Mouse (Mus musculus): ENCODE data around the gene A330070K13Rik. TPM values are rescaled to one million over a fixed set of nuclear protein-coding genes. Genes with fewer than 3 reads are reported as not detected.

Gene A330070K13Rik
- polyA plus RNA-seq, 1 experiment from 2014 or later = not detected

DNA sequence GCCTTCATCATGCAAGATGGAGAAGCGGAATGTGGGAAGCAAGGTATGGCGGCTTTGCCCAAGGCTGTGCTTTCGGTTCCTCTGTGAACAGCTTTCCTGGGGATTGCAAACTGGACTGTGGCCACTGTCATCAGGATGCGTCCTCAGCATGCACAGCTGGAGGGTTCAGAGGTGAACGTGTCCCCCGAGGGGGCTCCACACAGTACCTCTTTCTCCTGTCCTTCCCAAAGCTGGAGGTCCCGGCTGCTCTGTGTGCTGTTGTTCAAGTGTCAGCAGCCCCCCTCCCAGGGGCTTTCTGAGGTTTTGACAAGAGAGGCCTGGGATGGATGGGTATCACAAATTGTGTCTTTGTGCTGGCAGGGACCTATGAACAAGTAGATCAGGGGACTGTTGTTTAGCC lies 2.0 kb upstream of the A330070K13Rik start:
- no peaks in the 10 kb centered on the region for H3K27me3 ChIP-seq (replicated peaks; ENCODE audit: control insufficient read depth, insufficient read depth, low read length)
- no peak overlapping the region for H3K4me3 ChIP-seq (ENCODE audit: low read depth, low read length)
- no peaks in the 10 kb centered on the region for H3K9me3 ChIP-seq (ENCODE audit: control insufficient read depth, low read length)
- ATAC-seq (replicated peaks; ENCODE audit: low FRiP score, low TSS enrichment, low read depth) = no peak
- no peak overlapping the region for H3K4me2 ChIP-seq (ENCODE audit: low read length)
- no peaks in the 10 kb centered on the region; the same call in 1 of the 2 replicates for H3K4me1 ChIP-seq (replicated peaks; ENCODE audit: control insufficient read depth, insufficient read depth, low read length)
- no peak overlapping the region for H3K27ac ChIP-seq (ENCODE audit: low read depth)
- no peak overlapping the region for H3K9ac ChIP-seq (ENCODE audit: low read length)
- 71% methylated on average over 7 of the region's 7 CpGs for WGBS
- no peaks in the 10 kb centered on the region for H3K36me3 ChIP-seq (ENCODE audit: control insufficient read depth, insufficient read depth, low read length)
- no peak for DNase-seq (ENCODE audit: low spot score)

DNA sequence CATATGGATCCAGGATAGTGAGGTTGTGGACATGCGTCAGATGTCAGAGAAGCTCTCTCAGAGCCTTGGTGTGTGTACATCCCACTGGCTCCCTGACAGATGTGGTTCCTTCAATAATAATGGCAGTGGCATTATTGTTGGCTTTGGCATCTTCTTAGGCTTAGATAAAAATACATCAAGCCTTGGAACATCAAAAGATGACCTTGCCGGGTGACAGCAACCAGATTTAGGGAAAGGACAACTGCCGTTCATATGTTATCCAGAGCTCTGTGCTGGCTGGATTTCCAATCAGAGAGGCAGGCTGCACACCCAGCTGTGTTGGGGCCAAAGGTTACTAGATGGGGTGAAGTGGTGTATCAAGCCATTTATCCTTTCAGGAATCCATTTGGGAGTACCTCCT lies 9.0 kb downstream of the A330070K13Rik start:
- Histone ChIP-seq H3K27ac (ENCODE audit: low read depth) (no peak overlapping the region), H3K9me3 (ENCODE audit: control insufficient read depth, low read length) (no peaks in the 10 kb centered on the region)
- WGBS = 86% methylated on average over 3 of the region's 3 CpGs

GRCm38 (mm10) chr5:130369237-130369636 lies 15.2 kb downstream of the A330070K13Rik start, which contains the start of gene Caln1:
Caln1 (plus strand) TSS chr5:130369455.
- H3K9me3 ChIP-seq (ENCODE audit: control insufficient read depth, low read length) = no peaks in the 10 kb centered on the region
- no peaks in the 10 kb centered on the region for H3K27me3 ChIP-seq (replicated peaks; ENCODE audit: control insufficient read depth, insufficient read depth, low read length)
- H3K27ac ChIP-seq (ENCODE audit: low read depth) = no peak within 1 kb of the TSS
- WGBS = 70% methylated on average over 11 of the region's 11 CpGs
- H3K4me3 ChIP-seq (ENCODE audit: low read depth, low read length) = no peak within 1 kb of the TSS
- no peak within 1 kb of the TSS for H3K9ac ChIP-seq (ENCODE audit: low read length)
- no peaks in the 10 kb centered on the region for H3K4me1 ChIP-seq (replicated peaks; ENCODE audit: control insufficient read depth, insufficient read depth, low read length)
- no peak within 1 kb of the TSS for H3K4me2 ChIP-seq (ENCODE audit: low read length)
- H3K36me3 ChIP-seq (ENCODE audit: control insufficient read depth, insufficient read depth, low read length) = no peaks in the 10 kb centered on the region
- ATAC-seq (replicated peaks; ENCODE audit: low FRiP score, low TSS enrichment, low read depth) (no peak), DNase-seq (ENCODE audit: low spot score) (no peak)

More for the DNA sequence above, 9.0 kb downstream of the A330070K13Rik start:
- Histone ChIP-seq H3K27me3 (replicated peaks; ENCODE audit: control insufficient read depth, insufficient read depth, low read length) (no peaks in the 10 kb centered on the region), H3K4me2 (ENCODE audit: low read length) (no peak overlapping the region), H3K4me3 (ENCODE audit: low read depth, low read length) (no peak overlapping the region), H3K36me3 (ENCODE audit: control insufficient read depth, insufficient read depth, low read length) (no peaks in the 10 kb centered on the region), H3K9ac (ENCODE audit: low read length) (no peak overlapping the region), H3K4me1 (replicated peaks; ENCODE audit: control insufficient read depth, insufficient read depth, low read length) (no peaks in the 10 kb centered on the region)
- no peak for ATAC-seq (replicated peaks; ENCODE audit: low FRiP score, low TSS enrichment, low read depth)
- no peak for DNase-seq (ENCODE audit: low spot score)

- Histone ChIP-seq H3K27me3 (replicated peaks; ENCODE audit: control insufficient read depth, insufficient read depth, low read length) (no peaks in the 10 kb centered on the region), H3K27ac (ENCODE audit: low read depth) (no peak overlapping the region), H3K9ac (ENCODE audit: low read length) (no peak overlapping the region), H3K4me2 (ENCODE audit: low read length) (no peak overlapping the region), H3K4me1 (replicated peaks; ENCODE audit: control insufficient read depth, insufficient read depth, low read length) (no peaks in the 10 kb centered on the region), H3K4me3 (ENCODE audit: low read depth, low read length) (no peak overlapping the region), H3K9me3 (ENCODE audit: control insufficient read depth, low read length) (no peaks in the 10 kb centered on the region), H3K36me3 (ENCODE audit: control insufficient read depth, insufficient read depth, low read length) (no peaks in the 10 kb centered on the region)
- 81% methylated on average over 6 of the region's 6 CpGs for WGBS
- ATAC-seq (replicated peaks; ENCODE audit: low FRiP score, low TSS enrichment, low read depth) (no peak), DNase-seq (ENCODE audit: low spot score) (no peak)
These were observed 16.2 kb downstream of the A330070K13Rik start for GRCm38 (mm10) chr5:130368236-130368635.

DNA sequence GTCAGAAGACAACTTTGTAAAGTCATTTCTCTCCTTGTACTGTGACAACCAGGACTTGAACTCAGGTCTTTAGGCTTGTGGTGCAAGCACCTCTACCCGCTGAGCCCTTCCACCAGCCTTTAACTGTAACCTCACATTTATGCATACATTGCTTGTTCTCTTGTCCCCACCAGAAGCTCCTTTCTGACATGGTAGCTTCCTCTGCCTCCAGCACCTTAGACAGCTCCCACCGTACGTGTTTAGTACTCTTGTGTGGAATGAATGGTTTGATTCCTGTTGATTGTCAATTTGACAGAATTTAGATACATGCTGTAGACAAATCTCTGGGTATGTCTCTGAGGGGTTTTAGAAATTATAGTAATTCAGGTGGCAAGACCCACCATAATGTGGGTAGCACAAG lies 20.7 kb downstream of the A330070K13Rik start:
- Histone ChIP-seq H3K4me2 (ENCODE audit: low read length) (no peak overlapping the region), H3K4me1 (replicated peaks; ENCODE audit: control insufficient read depth, insufficient read depth, low read length) (no peaks in the 10 kb centered on the region), H3K27ac (ENCODE audit: low read depth) (no peak overlapping the region), H3K4me3 (ENCODE audit: low read depth, low read length) (no peak overlapping the region), H3K9ac (ENCODE audit: low read length) (no peak overlapping the region), H3K27me3 (replicated peaks; ENCODE audit: control insufficient read depth, insufficient read depth, low read length) (no peaks in the 10 kb centered on the region), H3K9me3 (ENCODE audit: control insufficient read depth, low read length) (no peaks in the 10 kb centered on the region), H3K36me3 (ENCODE audit: control insufficient read depth, insufficient read depth, low read length) (no peaks in the 10 kb centered on the region)
- ATAC-seq (replicated peaks; ENCODE audit: low FRiP score, low TSS enrichment, low read depth) = no peak
- WGBS = 22% methylated on average over 3 of the region's 3 CpGs
- peak; percentile 63 for DNase-seq (ENCODE audit: low spot score)

DNA sequence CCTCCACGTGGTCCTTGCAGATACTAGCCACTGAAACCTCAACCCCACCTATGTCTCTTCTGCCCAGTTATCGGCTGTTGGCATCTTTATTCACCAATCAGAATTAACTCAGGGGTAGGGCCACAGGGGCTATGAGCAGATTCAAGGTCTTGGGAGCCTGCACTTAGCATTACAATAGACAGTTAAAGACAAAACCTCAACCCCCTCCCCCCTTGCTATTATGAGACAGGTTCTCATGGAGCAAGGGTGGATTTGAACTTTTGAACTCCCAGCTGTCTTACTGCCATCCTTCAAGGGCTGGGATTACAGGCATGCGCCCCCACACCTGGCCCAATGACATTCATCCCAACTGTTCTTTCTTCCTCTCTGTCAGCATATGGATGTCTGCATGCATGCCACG lies 21.3 kb downstream of the A330070K13Rik start:
- H3K4me3 ChIP-seq (ENCODE audit: low read depth, low read length) = no peak overlapping the region
- no peak overlapping the region for H3K4me2 ChIP-seq (ENCODE audit: low read length)
- H3K36me3 ChIP-seq (ENCODE audit: control insufficient read depth, insufficient read depth, low read length) = no peaks in the 10 kb centered on the region
- ATAC-seq (replicated peaks; ENCODE audit: low FRiP score, low TSS enrichment, low read depth) = no peak
- H3K9me3 ChIP-seq (ENCODE audit: control insufficient read depth, low read length) = no peaks in the 10 kb centered on the region
- H3K27ac ChIP-seq (ENCODE audit: low read depth) = no peak overlapping the region
- H3K4me1 ChIP-seq (replicated peaks; ENCODE audit: control insufficient read depth, insufficient read depth, low read length) = no peaks in the 10 kb centered on the region
- H3K27me3 ChIP-seq (replicated peaks; ENCODE audit: control insufficient read depth, insufficient read depth, low read length) = no peaks in the 10 kb centered on the region
- no peak for DNase-seq (ENCODE audit: low spot score)
- no peak overlapping the region for H3K9ac ChIP-seq (ENCODE audit: low read length)
- 65% methylated on average over 4 of the region's 4 CpGs for WGBS

DNA sequence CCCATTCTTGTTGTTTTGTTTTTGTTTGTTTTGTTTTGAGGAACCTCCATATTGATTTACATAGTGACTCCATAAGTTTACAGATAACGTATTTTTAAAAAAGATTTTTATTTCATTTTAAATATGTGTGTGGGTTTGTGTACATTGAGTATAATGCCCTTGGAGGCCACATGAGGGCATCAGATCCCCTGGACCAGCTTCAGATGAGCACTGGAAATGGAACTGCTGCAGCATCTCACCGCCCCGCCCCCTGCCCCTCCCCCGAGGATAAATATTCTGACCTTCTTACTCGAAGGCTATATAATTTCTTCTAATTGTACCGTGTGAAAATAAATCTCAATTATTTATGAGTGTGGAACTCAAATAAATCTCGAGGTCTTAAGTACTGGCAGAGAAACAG lies 29.2 kb downstream of the A330070K13Rik start:
- Histone ChIP-seq H3K9me3 (ENCODE audit: control insufficient read depth, low read length) (no peaks in the 10 kb centered on the region), H3K9ac (ENCODE audit: low read length) (no peak overlapping the region), H3K4me2 (ENCODE audit: low read length) (no peak overlapping the region), H3K4me1 (replicated peaks; ENCODE audit: control insufficient read depth, insufficient read depth, low read length) (no peaks in the 10 kb centered on the region), H3K4me3 (ENCODE audit: low read depth, low read length) (no peak overlapping the region), H3K27me3 (replicated peaks; ENCODE audit: control insufficient read depth, insufficient read depth, low read length) (no peaks in the 10 kb centered on the region), H3K36me3 (ENCODE audit: control insufficient read depth, insufficient read depth, low read length) (no peaks in the 10 kb centered on the region), H3K27ac (ENCODE audit: low read depth) (no peak overlapping the region)
- DNase-seq (ENCODE audit: low spot score) = no peak
- ATAC-seq (replicated peaks; ENCODE audit: low FRiP score, low TSS enrichment, low read depth) = no peak
- WGBS = 53% methylated on average over 7 of the region's 7 CpGs

GRCm38 (mm10) chr5:130345871-130346270 lies 38.6 kb downstream of the A330070K13Rik start:
- WGBS = 81% methylated on average over 2 of the region's 2 CpGs
- H3K4me1 ChIP-seq (replicated peaks; ENCODE audit: control insufficient read depth, insufficient read depth, low read length) = no peaks in the 10 kb centered on the region
- no peak overlapping the region for H3K4me2 ChIP-seq (ENCODE audit: low read length)
- DNase-seq (ENCODE audit: low spot score) = no peak
- H3K27me3 ChIP-seq (replicated peaks; ENCODE audit: control insufficient read depth, insufficient read depth, low read length) = no peaks in the 10 kb centered on the region
- no peak overlapping the region for H3K27ac ChIP-seq (ENCODE audit: low read depth)
- peaks cover 16% of the 10 kb centered on the region for H3K36me3 ChIP-seq (ENCODE audit: control insufficient read depth, insufficient read depth, low read length)
- H3K9ac ChIP-seq (ENCODE audit: low read length) = no peak overlapping the region
- ATAC-seq (replicated peaks; ENCODE audit: low FRiP score, low TSS enrichment, low read depth) = no peak
- 0 out of 2 replicates have a peak, but pooled peaks cover 2% of the 10 kb centered on the region for H3K9me3 ChIP-seq (ENCODE audit: control insufficient read depth, low read length)
- no peak overlapping the region for H3K4me3 ChIP-seq (ENCODE audit: low read depth, low read length)

DNA sequence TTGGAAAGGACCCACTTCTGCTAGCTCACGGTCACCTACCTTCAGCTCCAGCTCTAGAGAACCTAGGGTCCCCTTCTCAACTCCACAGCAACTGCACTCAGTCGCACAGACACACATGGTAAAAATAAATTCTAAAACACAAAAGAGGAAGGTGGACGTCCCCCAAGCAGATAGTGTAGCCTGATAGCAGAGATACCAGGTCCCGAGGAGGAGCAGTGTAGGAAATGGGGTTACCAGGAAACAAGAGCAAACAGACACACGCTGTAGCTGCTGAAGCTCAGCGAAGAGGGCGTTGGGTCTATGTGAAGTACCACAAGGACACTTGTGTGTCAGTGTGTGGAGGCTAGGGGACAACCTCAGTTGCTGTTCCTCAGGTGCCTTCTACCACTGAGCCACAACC lies 39.4 kb downstream of the A330070K13Rik start:
- no peak overlapping the region for H3K4me2 ChIP-seq (ENCODE audit: low read length)
- H3K36me3 ChIP-seq (ENCODE audit: control insufficient read depth, insufficient read depth, low read length) = peaks cover 21% of the 10 kb centered on the region
- no peak for ATAC-seq (replicated peaks; ENCODE audit: low FRiP score, low TSS enrichment, low read depth)
- no peaks in the 10 kb centered on the region for H3K27me3 ChIP-seq (replicated peaks; ENCODE audit: control insufficient read depth, insufficient read depth, low read length)
- H3K4me3 ChIP-seq (ENCODE audit: low read depth, low read length) = no peak overlapping the region
- H3K27ac ChIP-seq (ENCODE audit: low read depth) = no peak overlapping the region
- 0 out of 2 replicates have a peak, but pooled peaks cover 2% of the 10 kb centered on the region for H3K9me3 ChIP-seq (ENCODE audit: control insufficient read depth, low read length)
- DNase-seq (ENCODE audit: low spot score) = no peak
- WGBS = 90% methylated on average over 7 of the region's 7 CpGs
- no peak overlapping the region for H3K9ac ChIP-seq (ENCODE audit: low read length)
- H3K4me1 ChIP-seq (replicated peaks; ENCODE audit: control insufficient read depth, insufficient read depth, low read length) = no peaks in the 10 kb centered on the region
